Mouse (Mus musculus) cortical plate, adult 2 months (tissue): ENCODE results near the gene Hacd3.

Experiments
- CTCF ChIP-seq: fragments of 200-500 bp; IDR thresholded peaks from 2 replicates; pipeline ENCODE4 v1.5.1; 2011; ENCODE audit warnings: mild to moderate bottlenecking, control low read depth, low read length; ENCODE audit not compliant: insufficient read depth; ENCODE audit errors: extremely low read depth
- POLR2A ChIP-seq: fragments of 200-500 bp; IDR thresholded peaks from 2 replicates; pipeline ENCODE4 v1.6.1; 2011; ENCODE audit warnings: mild to moderate bottlenecking, low read length, control low read depth; ENCODE audit not compliant: insufficient read depth; ENCODE audit errors: extremely low read depth

- TF ChIP-seq CTCF (no peak), POLR2A (no peak)
Measured at GRCm38 (mm10) chr9:65001481-65001880, 20.0 kb downstream of the Hacd3 start.
